Mouse (Mus musculus) layer of hippocampus, adult 2 months (tissue): ENCODE measurements around the gene Btk. TPM values are rescaled to one million over a fixed set of nuclear protein-coding genes. Genes with fewer than 3 reads are reported as not detected.

Experiments used
- DNase-seq, 2 experiments: peaks; one replicate each; pipeline ENCODE4 v3.0.0; 2022; ENCODE audit warnings: low spot score in 2 of 2
- H3K27ac ChIP-seq: fragments of 200-600 bp; 2 replicates; pipeline ENCODE4 v1.8.1; 2022
- H3K4me3 ChIP-seq: fragments of 200-600 bp; 2 replicates; pipeline ENCODE4 v1.8.1; 2022; ENCODE audit warnings: mild to moderate bottlenecking
- CTCF ChIP-seq: fragments of 200-600 bp; conservative IDR thresholded peaks from 2 replicates; pipeline ENCODE4 v1.8.1; 2022; ENCODE audit warnings: antibody characterized with exemption, mild to moderate bottlenecking, moderate library complexity
- long read RNA-seq, 2 experiments: library from polyadenylated mRNA; stranded (forward); transcript quantifications; one replicate each; pipeline ENCODE4 v2.0.0; 2021; ENCODE audit warnings: borderline mapping rate in 2 of 2
- total RNA-seq, 2 experiments: library from RNA; stranded (reverse); gene quantifications; 2 replicates each; pipeline ENCODE4 v1.2.3; 2021

Btk gene
- total RNA-seq: 1 to 10 TPM in 1 of 2 experiments, under 1 TPM in 1; 0.66 to 1.2 TPM
- long read RNA-seq, experiment 1, partial matches to known transcripts: 0 of 16 reads
- long read RNA-seq, experiment 1, other reads (novel, unspliced or antisense): 16 of 16 reads
- long read RNA-seq, experiment 2, partial matches to known transcripts: 0 of 18 reads
- long read RNA-seq, experiment 2, other reads (novel, unspliced or antisense): 18 of 18 reads

GRCm38 (mm10) chrX:134582888-134583669, at the start of gene Btk:
Gene Btk (minus strand): TSS chrX:134583570.
- no peak for TF ChIP-seq CTCF
- Histone ChIP-seq H3K27ac (no peak within 1 kb of the TSS), H3K4me3 (no peak within 1 kb of the TSS)
- no peak for DNase-seq

DNA sequence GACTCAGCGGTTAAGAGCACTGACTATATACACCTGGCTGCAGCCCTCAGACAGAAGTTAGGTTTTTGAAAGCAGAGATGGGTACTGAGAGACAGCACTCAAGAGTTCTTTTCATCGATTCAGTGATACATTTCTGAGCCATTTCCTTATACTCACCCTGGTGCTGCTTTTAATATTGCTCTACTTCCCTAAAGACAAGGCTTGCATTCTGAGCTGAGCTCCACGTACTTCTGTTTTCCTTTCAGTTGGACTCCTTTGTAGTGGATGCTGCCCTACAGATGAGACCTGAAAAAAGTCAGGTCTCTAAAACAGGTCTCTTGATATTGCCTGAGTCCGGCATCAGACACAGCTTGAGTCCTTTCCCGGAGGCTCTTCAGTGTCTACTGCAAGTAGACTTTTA, 49.3 kb upstream of the Btk start:
- Histone ChIP-seq H3K4me3 (no peak overlapping the region), H3K27ac (no peak overlapping the region)
- TF ChIP-seq CTCF: no peak
- no peak for DNase-seq

DNA sequence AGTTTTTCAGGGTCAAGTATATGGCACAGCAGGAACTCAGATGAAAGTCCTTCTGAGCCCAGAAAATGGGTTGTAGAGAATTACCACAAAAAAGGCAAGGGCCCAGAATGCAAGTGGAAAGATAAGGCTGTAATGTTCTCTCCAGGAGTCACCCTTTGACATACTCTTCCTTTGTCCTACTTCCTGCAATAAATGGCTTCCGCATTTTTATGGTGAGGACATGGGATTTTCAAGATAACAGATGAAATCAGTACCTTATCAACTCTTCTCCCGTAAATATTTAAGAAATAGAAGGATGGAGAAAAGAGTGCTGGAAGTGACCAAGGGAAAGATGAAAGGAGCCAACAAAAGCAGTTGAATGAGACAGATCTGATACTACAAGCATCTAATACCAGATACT, 44.8 kb upstream of the Btk start:
- no peak overlapping the region for H3K4me3 ChIP-seq
- no peak for TF ChIP-seq CTCF
- no peak overlapping the region for H3K27ac ChIP-seq
- DNase-seq: no peak

- Histone ChIP-seq H3K4me3 (no peak overlapping the region), H3K27ac (no peak overlapping the region)
- TF ChIP-seq CTCF: no peak
- no peak for DNase-seq
Observed at GRCm38 (mm10) chrX:134623350-134623749, 40.0 kb upstream of the Btk start.

- Histone ChIP-seq H3K27ac (no peak overlapping the region), H3K4me3 (no peak overlapping the region)
- no peak for DNase-seq
- TF ChIP-seq CTCF: no peak
Observed at GRCm38 (mm10) chrX:134621685-134622084, 38.3 kb upstream of the Btk start.

DNA sequence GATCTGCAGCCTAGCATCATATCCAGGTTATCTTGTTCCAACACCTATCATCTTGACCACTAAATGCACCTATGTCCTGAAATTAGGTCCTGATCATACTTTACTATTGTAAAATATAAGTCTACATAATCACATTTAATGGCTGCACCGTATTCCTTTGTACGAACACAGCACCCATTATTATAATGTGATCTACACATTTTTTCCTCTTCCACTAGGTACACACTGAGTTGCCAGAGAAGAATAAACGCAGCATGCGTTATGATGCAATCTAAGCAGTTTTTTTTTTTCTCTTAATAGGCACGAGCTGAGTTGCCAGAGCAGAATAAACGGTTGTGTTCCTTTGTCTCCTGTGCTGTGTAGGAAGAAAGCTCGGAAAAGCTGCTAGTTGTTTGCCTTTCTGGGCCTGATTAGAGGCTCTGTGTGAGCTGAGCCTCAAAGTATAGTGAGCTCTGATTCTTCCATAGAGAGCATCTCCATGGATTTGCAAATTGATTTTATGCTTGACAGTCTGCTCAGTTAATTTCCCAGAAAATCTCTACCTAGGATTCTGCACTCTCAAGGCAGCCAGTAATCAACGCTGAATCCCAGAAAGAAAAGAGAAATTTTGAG, 37.0 kb upstream of the Btk start:
- DNase-seq: no peak
- no peak for TF ChIP-seq CTCF
- 0 out of 2 replicates have a peak overlapping the region, but pooled peaks have one; percentile 43 for H3K27ac ChIP-seq
- H3K4me3 ChIP-seq: no peak overlapping the region

DNA sequence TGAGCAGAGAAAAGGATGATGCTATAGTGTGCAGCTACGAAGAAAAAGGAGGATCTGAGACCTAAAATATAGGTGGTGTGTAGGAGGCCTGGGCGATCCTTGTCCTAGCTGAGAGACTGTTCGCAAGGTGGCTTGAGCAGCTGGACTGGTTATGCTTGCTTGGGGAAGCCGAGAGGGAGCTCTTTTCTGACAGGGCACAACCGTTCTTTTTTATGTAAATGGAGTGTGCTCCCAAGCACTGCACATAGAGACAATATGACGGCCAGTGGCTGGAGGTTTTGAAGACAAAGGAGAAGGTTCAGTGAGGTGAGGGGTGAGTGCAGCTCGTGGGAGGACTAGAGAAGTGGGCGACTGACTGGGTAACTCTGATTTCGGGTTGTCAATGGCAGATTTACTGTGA, 36.3 kb upstream of the Btk start:
- Histone ChIP-seq H3K4me3 (no peak overlapping the region), H3K27ac (no peak overlapping the region)
- TF ChIP-seq CTCF: no peak
- DNase-seq: no peak

- Histone ChIP-seq H3K27ac (no peak overlapping the region), H3K4me3 (no peak overlapping the region)
- DNase-seq: no peak
- peak; percentile 48 for TF ChIP-seq CTCF
Observed at GRCm38 (mm10) chrX:134614306-134614705, 30.9 kb upstream of the Btk start.

DNA sequence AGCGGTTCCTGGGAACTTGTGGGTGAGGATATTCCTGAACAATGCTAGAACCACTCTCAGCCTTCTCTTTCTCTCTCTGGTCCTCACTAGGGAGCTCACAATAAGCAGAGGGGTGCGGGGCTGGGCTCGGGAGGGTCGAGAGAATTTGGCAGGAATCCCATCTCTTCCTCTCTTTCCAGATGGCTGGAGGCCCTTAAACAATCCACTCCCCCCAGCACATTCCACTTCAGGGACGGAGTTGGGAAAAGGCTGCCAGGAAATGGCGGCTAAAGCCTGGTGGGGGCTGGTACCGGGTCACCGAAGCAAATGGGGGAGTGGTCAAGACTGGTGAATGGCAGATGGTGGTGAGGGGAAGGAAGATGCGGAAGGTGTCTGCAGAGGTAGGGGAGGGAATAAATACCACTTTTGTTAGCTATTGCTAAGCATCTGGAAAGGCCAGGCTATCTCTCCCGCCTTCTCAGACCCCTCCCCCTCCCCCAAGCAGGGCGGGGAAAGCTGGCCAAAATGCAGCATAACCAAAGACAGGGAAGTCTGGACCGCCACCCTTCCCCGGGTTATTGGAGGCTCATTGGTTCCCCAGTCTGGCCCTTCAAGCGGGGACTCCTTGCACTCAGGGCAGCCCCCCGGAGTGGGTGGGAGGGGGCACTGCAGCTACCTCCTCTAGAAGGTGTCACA, 29.1 kb upstream of the Btk start:
- Histone ChIP-seq H3K4me3 (peak overlapping the region; percentile 51), H3K27ac (peak overlapping the region; percentile 72)
- TF ChIP-seq CTCF: no peak
- DNase-seq: no peak

DNA sequence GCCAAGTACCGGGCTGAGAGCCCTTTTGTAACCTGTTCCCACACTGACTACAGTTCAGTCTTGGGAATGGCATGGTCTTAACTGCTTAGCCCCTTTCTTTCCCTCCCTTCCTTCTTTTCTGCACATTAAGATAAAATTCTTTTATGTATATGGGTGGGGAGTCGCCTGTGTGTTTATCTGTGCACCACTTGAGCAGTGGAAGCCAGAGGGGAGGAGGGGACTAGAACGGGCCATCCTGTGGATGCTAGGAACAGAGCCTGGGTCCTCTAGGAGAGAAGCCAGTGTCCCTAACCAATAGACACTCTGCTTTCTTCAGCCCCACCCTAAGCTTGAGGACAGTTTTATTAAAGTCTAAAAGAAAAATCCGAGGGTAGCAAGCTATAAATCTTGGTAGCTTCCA, 27.6 kb upstream of the Btk start:
- no peak overlapping the region for H3K27ac ChIP-seq
- no peak for TF ChIP-seq CTCF
- DNase-seq: no peak
- H3K4me3 ChIP-seq: no peak overlapping the region

- H3K27ac ChIP-seq: no peak overlapping the region
- DNase-seq: no peak
- no peak overlapping the region for H3K4me3 ChIP-seq
- TF ChIP-seq CTCF: peak; percentile 77
Observed at GRCm38 (mm10) chrX:134609472-134609871, 26.1 kb upstream of the Btk start.

- DNase-seq: peak in 1 of 2 experiments; percentile 17
- H3K27ac ChIP-seq: peak overlapping the region; percentile 96
- H3K4me3 ChIP-seq: peak overlapping the region; percentile 67
- TF ChIP-seq CTCF: no peak; the same call in none of the 2 replicates
Observed at GRCm38 (mm10) chrX:134601380-134602120, 18.2 kb upstream of the Btk start.
